Mouse (Mus musculus): ENCODE measurements around the gene Lpin3. TPM values are rescaled to one million over a fixed set of nuclear protein-coding genes. Genes with fewer than 3 reads are reported as not detected.

The Lpin3 gene
- polyA plus RNA-seq, 1 experiment: not detected

- Histone ChIP-seq H3K4me3 (replicated peaks) (no peak overlapping the region), H3K9me3 (no peaks in the 10 kb centered on the region), H3K36me3 (replicated peaks; ENCODE audit: low read length) (no peaks in the 10 kb centered on the region), H3K4me1 (peaks cover 6% of the 10 kb centered on the region; the same call in 1 of the 2 replicates), H3K27me3 (replicated peaks) (peaks cover 88% of the 10 kb centered on the region)
- TF ChIP-seq GATA1 (IDR thresholded peaks at IDR 0.05; ENCODE audit: borderline replicate concordance, low read length) (no peak), FLI1 (IDR thresholded peaks at IDR 0.05; ENCODE audit: low read length) (no peak)
Measured at GRCm38 (mm10) chr2:160908607-160909006, 28.1 kb downstream of the Lpin3 start.

- H3K4me3 ChIP-seq (replicated peaks): no peak overlapping the region
Measured at GRCm38 (mm10) chr2:160910633-160911032, 30.2 kb downstream of the Lpin3 start.

DNA sequence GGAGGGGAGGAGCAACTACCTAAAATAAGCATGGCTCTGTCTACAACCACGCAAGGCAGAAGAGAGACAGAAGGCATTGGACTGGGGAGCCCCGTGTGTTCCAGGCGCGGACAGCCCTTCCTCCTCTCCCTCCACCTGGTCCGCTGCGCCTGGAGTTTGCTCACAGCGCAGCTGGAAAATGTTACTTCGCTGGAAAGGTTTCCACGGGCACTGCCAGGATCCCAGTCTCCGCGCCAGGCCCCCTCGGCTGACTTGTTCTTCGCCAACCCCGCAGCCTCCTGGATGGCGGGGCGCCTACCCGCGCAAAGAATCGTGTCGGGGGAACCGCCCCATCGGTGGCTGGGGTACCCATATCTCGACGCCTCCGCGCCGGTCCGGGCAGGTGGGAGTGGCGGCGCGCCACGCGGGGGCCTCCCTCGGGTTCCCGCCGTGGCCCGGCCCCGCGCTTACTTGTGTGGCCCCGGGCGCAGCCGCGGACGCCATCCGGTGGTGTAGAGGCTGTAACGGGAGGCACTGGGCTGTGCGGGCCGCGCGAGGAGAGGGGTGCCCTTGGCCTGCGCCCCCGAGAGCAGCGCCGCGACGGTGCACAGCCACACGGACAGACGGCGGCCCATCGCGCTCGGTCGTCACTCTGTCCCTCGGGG lies 31.2 kb downstream of the Lpin3 start:
- Histone ChIP-seq H3K4me1 (peaks cover 6% of the 10 kb centered on the region; the same call in 1 of the 2 replicates), H3K27me3 (replicated peaks) (peaks cover 92% of the 10 kb centered on the region), H3K9me3 (no peaks in the 10 kb centered on the region), H3K4me3 (replicated peaks) (no peak overlapping the region), H3K36me3 (replicated peaks; ENCODE audit: low read length) (no peaks in the 10 kb centered on the region)
- TF ChIP-seq FLI1 (IDR thresholded peaks at IDR 0.05; ENCODE audit: low read length) (no peak), GATA1 (IDR thresholded peaks at IDR 0.05; ENCODE audit: borderline replicate concordance, low read length) (no peak)

More at GRCm38 (mm10) chr2:160910633-160911032, 30.2 kb downstream of the Lpin3 start:
- H3K9me3 ChIP-seq: no peaks in the 10 kb centered on the region
- TF ChIP-seq FLI1 (IDR thresholded peaks at IDR 0.05; ENCODE audit: low read length) (no peak), GATA1 (IDR thresholded peaks at IDR 0.05; ENCODE audit: borderline replicate concordance, low read length) (no peak)
- no peaks in the 10 kb centered on the region for H3K36me3 ChIP-seq (replicated peaks; ENCODE audit: low read length)
- peaks cover 87% of the 10 kb centered on the region for H3K27me3 ChIP-seq (replicated peaks)
- peaks cover 6% of the 10 kb centered on the region; the same call in 1 of the 2 replicates for H3K4me1 ChIP-seq

- Histone ChIP-seq H3K4me3 (replicated peaks) (no peak within 1 kb of the TSS), H3K4me1 (peaks cover 6% of the 10 kb centered on the region; the same call in 1 of the 2 replicates), H3K9me3 (no peaks in the 10 kb centered on the region), H3K36me3 (replicated peaks; ENCODE audit: low read length) (no peaks in the 10 kb centered on the region), H3K27me3 (replicated peaks) (peaks cover 93% of the 10 kb centered on the region)
- TF ChIP-seq FLI1 (IDR thresholded peaks at IDR 0.05; ENCODE audit: low read length): no peak
- no peak for TF ChIP-seq GATA1 (IDR thresholded peaks at IDR 0.05; ENCODE audit: borderline replicate concordance, low read length)
Measured at GRCm38 (mm10) chr2:160912231-160912671, 31.8 kb downstream of the Lpin3 start, which contains the start of gene Emilin3. Gene Emilin3 (minus strand): TSS chr2:160912328.

- TF ChIP-seq FLI1 (IDR thresholded peaks at IDR 0.05; ENCODE audit: low read length): no peak
- Histone ChIP-seq H3K9me3 (no peaks in the 10 kb centered on the region), H3K27me3 (replicated peaks) (peaks cover 83% of the 10 kb centered on the region), H3K4me3 (replicated peaks) (no peak overlapping the region), H3K4me1 (peaks cover 6% of the 10 kb centered on the region; the same call in 1 of the 2 replicates), H3K36me3 (replicated peaks; ENCODE audit: low read length) (no peaks in the 10 kb centered on the region)
Measured at GRCm38 (mm10) chr2:160914656-160915055, 34.2 kb downstream of the Lpin3 start.

- TF ChIP-seq FLI1 (IDR thresholded peaks at IDR 0.05; ENCODE audit: low read length): no peak
- no peak for TF ChIP-seq GATA1 (IDR thresholded peaks at IDR 0.05; ENCODE audit: borderline replicate concordance, low read length)
- no peaks in the 10 kb centered on the region for H3K36me3 ChIP-seq (replicated peaks; ENCODE audit: low read length)
- peaks cover 6% of the 10 kb centered on the region; the same call in 1 of the 2 replicates for H3K4me1 ChIP-seq
- no peaks in the 10 kb centered on the region for H3K9me3 ChIP-seq
- H3K4me3 ChIP-seq (replicated peaks): peak overlapping the region; percentile 3
- H3K27me3 ChIP-seq (replicated peaks): peaks cover 79% of the 10 kb centered on the region
Measured at GRCm38 (mm10) chr2:160915821-160916610, 35.5 kb downstream of the Lpin3 start.

GRCm38 (mm10) chr2:160916714-160917113 lies 36.2 kb downstream of the Lpin3 start:
- Histone ChIP-seq H3K4me1 (peaks cover 4% of the 10 kb centered on the region; the same call in 1 of the 2 replicates), H3K4me3 (replicated peaks) (no peak overlapping the region), H3K27me3 (replicated peaks) (peaks cover 73% of the 10 kb centered on the region), H3K36me3 (replicated peaks; ENCODE audit: low read length) (no peaks in the 10 kb centered on the region), H3K9me3 (no peaks in the 10 kb centered on the region)
- no peak for TF ChIP-seq GATA1 (IDR thresholded peaks at IDR 0.05; ENCODE audit: borderline replicate concordance, low read length)
- TF ChIP-seq FLI1 (IDR thresholded peaks at IDR 0.05; ENCODE audit: low read length): no peak

- H3K36me3 ChIP-seq (replicated peaks; ENCODE audit: low read length): no peaks in the 10 kb centered on the region
- no peaks in the 10 kb centered on the region for H3K4me1 ChIP-seq
- H3K27me3 ChIP-seq (replicated peaks): peaks cover 69% of the 10 kb centered on the region
- TF ChIP-seq GATA1 (IDR thresholded peaks at IDR 0.05; ENCODE audit: borderline replicate concordance, low read length): no peak
- no peak for TF ChIP-seq FLI1 (IDR thresholded peaks at IDR 0.05; ENCODE audit: low read length)
- no peak overlapping the region for H3K4me3 ChIP-seq (replicated peaks)
- peaks cover 3% of the 10 kb centered on the region for H3K9me3 ChIP-seq
Measured at GRCm38 (mm10) chr2:160917313-160917712, 36.8 kb downstream of the Lpin3 start.

DNA sequence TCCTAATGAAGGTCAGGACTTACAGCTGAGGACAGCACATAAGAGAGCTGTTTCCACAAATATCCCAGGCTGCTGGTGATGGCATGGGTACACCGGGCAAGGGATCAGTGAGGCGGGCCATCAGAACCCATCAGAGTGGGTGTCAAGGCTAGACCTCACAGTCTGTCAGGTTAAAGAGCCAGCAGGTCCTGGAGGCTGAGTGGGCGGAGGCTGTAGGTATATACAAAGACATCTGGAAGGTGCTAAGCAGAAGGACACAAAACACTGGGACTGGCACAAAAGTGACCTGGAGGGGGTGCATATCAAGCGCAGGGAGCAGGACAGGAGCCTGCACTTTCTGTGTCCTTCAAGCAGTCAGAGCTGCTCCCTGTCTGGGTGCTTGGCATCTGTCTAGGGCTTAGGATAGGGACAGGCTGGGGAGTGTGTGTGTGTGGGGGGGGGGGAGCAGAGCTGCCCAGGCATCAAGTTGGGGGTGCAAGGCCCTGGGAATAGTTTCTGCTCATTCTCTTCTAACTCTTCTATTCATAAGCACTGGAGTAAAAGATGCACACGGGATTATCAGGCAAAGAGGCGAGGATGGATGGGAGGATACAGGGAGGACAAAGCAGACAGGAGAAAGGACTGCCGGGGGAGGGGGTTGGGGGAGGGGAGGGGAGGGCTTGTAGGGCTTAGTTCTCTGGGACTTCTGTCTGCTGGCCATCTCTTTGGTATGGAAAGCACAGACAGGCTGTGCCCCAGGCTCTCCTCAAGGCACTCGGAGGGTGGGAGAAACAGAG lies 37.9 kb downstream of the Lpin3 start:
- Histone ChIP-seq H3K27me3 (replicated peaks) (peaks cover 65% of the 10 kb centered on the region), H3K4me3 (replicated peaks) (no peak overlapping the region), H3K4me1 (no peaks in the 10 kb centered on the region), H3K9me3 (peaks cover 10% of the 10 kb centered on the region), H3K36me3 (replicated peaks; ENCODE audit: low read length) (no peaks in the 10 kb centered on the region)
- TF ChIP-seq GATA1 (IDR thresholded peaks at IDR 0.05; ENCODE audit: borderline replicate concordance, low read length) (no peak), FLI1 (IDR thresholded peaks at IDR 0.05; ENCODE audit: low read length) (no peak)

All from megakaryocyte, embryonic 14.5 days (primary cell).